ENCODE assay signal across 12 mouse cellular contexts in the genomic region with DNA sequence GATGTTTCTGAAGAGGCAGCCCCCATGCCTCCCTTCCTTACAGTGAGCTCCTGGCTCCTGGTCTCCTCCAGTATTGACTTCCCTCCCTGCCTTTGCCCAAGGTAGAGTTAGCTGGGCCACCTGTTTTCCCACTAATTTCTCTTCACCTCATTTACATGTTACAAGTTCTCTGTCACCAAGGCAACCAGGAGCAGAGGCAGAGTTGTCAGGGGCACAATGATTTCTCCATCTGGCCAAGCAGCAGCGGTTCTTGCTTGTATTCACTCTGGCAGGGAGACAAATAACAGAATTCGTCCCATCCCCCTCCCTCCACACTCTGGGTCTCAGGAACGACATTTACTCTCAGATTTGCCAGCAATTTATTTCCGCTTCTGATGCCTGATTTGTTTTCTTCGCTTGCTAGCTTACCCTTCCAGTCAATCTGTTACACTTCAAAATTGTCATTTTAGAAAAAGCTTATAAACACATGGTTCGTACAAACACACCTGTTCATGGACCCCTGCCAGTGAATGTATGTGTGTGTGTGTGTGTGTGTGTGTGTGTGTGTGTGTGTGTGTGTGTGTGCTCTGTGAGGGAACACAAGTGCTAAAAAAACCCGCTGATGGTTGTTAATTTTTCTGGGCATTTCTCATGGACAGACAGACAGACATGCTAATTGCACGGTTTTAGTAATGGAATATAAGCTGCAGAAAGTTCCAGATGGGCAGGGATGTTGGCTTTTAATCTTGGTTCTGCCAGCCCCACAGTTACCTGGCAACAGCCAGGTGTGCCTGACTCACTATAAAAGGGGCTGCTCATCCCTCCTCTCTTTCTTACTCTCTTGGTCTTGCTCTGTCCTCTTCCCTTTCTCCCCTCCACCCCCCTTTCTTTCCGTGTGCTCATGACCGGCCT.
DNase-seq lines count a peak whose midpoint lies in the region; ATAC-seq and TF ChIP-seq lines count a peak whose summit lies in the region.
"Had no signal": no experiment of that assay in that cellular context is flagged by ENCODE, and none has a peak within 500 bp of the region (broad histone marks: within the 10 kb centered on the region; RNA-seq: fewer than 3 reads in every experiment).

No protein-coding gene starts in this region.

- no peak overlapping the region for H3K27ac ChIP-seq in lung, embryonic 14.5 days (ENCODE audit: low read depth)
- peak overlapping the region; percentile 29; the same call in 1 of the 2 replicates for H3K27ac ChIP-seq in hindbrain, embryonic 10.5 days
- H3K27ac ChIP-seq: embryonic facial prominence, embryonic 12.5 days; limb, embryonic 15.5 days had no signal

- intact Hi-C loops in left cerebral cortex, postnatal 25 days (cut with DNase I) = no loop called here

- DNase-seq in lung, embryonic 14.5 days = peak; percentile 7
- no peak for DNase-seq in lung, adult 18-20 months
- peak; percentile 12 for DNase-seq in hindbrain, embryonic 10.5 days (ENCODE audit: low spot score)
- DNase-seq in left cerebral cortex, postnatal 25 days (ENCODE audit: low spot score in 2 of 2) = peak; percentile 49 to 60
- peak; percentile 65 to 74 for DNase-seq in right cerebral cortex, postnatal 10 days (ENCODE audit: low spot score in 2 of 2)
- no peak for DNase-seq in adrenal gland, postnatal 25 days
- no peak for DNase-seq in spleen, adult 18-20 months
- DNase-seq: adrenal gland, adult 8-10 months; gastrocnemius, postnatal 36 days had no signal

- no peak overlapping the region for H3K9ac ChIP-seq in lung, embryonic 14.5 days
- H3K9ac ChIP-seq: embryonic facial prominence, embryonic 12.5 days; limb, embryonic 15.5 days had no signal

- 43% methylated on average over 10 of the region's 10 CpGs for WGBS in lung, embryonic 14.5 days
- 51% methylated on average over 10 of the region's 10 CpGs for WGBS in hindbrain, embryonic 10.5 days

- H3K27me3 ChIP-seq in lung, embryonic 14.5 days (ENCODE audit: insufficient read depth, low read length) = no peaks in the 10 kb centered on the region
- H3K27me3 ChIP-seq in hindbrain, embryonic 10.5 days (ENCODE audit: insufficient read depth, poor library complexity, severe bottlenecking) = no peaks in the 10 kb centered on the region
- H3K27me3 ChIP-seq: embryonic facial prominence, embryonic 12.5 days; limb, embryonic 15.5 days had no signal

- no peaks in the 10 kb centered on the region for H3K4me1 ChIP-seq in lung, embryonic 14.5 days (ENCODE audit: insufficient read depth)
- peaks cover 20% of the 10 kb centered on the region for H3K4me1 ChIP-seq in hindbrain, embryonic 10.5 days (replicated peaks)

- TF ChIP-seq CTCF in lung, embryonic 14.5 days (IDR thresholded peaks at IDR 0.05; ENCODE audit: low read depth) = no peak

- H3K9me3 ChIP-seq in lung, embryonic 14.5 days (ENCODE audit: low read depth, low read length) = no peaks in the 10 kb centered on the region
- no peaks in the 10 kb centered on the region for H3K9me3 ChIP-seq in hindbrain, embryonic 10.5 days
- H3K9me3 ChIP-seq: embryonic facial prominence, embryonic 12.5 days; limb, embryonic 15.5 days had no signal

- no peaks in the 10 kb centered on the region for H3K36me3 ChIP-seq in lung, embryonic 14.5 days (ENCODE audit: insufficient read depth)
- no peaks in the 10 kb centered on the region for H3K36me3 ChIP-seq in hindbrain, embryonic 10.5 days
- H3K36me3 ChIP-seq: embryonic facial prominence, embryonic 12.5 days; limb, embryonic 15.5 days had no signal

- no peak overlapping the region for H3K4me3 ChIP-seq in lung, embryonic 14.5 days (ENCODE audit: low read depth, low read length)
- H3K4me3 ChIP-seq in hindbrain, embryonic 10.5 days = no peak overlapping the region
- H3K4me3 ChIP-seq: embryonic facial prominence, embryonic 12.5 days; limb, embryonic 15.5 days had no signal

- H3K4me2 ChIP-seq in lung, embryonic 14.5 days = no peak overlapping the region
- H3K4me2 ChIP-seq: embryonic facial prominence, embryonic 12.5 days; limb, embryonic 15.5 days had no signal

- ATAC-seq in lung, embryonic 14.5 days (ENCODE audit: insufficient read depth) = no peak
- no peak for ATAC-seq in megakaryocyte, adult 5-6 weeks (ENCODE audit: poor library complexity, severe bottlenecking)

Comparison
In these comparisons a context has a peak if more than half of its experiments do, and no peak if none do; other contexts are left out.
1. DNase-seq: peak in lung, embryonic 14.5 days (single experiment), hindbrain, embryonic 10.5 days (single experiment), left cerebral cortex, postnatal 25 days (2 of 2) and right cerebral cortex, postnatal 10 days (2 of 2); none in lung, adult 18-20 months (0 of 2), adrenal gland, postnatal 25 days (single experiment) and spleen, adult 18-20 months (0 of 2).